Comparison of ENCODE assay signal across 8 mouse cellular contexts in the genomic region with DNA sequence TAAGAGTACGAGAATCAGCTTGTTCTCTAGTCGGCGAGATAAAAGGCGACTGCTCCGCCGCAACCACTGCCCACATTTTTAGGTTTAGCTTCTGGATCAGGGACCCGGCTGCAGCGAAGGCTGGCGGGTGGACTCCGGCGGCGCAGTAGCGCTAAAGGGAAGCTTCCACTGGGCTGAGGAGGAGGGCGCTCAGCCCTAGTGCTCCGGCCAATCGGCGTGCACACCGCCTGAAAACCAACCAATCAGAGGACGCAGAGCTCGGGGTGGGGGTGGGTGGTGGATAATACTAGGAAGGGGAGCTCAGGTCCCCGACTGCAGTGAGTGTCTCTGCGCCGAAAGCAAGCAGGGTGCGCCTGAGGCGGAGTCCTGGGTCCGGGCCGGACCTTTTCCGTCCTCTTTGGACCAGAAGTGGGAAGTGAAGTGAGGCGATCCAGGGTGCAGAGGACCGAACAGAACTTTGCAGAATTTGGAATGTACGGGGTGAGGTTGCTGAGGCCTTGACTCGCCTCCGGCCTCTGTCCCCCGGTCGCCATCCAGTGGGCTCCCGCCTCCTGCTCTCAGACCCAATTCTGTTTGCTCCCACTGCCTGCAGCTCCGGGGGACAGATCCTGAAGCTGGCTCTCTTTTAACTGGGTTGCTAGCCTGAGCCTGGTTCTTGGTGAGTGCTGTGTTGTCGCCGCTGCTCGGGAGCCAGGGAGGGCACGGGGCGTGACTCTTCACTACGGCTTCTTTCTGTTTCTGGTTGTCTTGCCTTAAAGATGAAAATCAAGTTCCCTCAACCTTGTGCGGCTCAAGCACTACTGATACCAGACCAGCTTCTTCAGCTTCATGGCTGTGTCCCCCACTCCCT. TPM values are rescaled to one million over a fixed set of nuclear protein-coding genes. Genes with fewer than 3 reads are reported as not detected.
A peak's percentile ranks its signal among the peaks of the same experiment; 100 is the strongest.
DNase-seq lines count a peak whose midpoint lies in the region; ATAC-seq lines count a peak whose summit lies in the region.

A gene (plus strand): TSS at position 311 of the 850 bp plus-strand sequence.

- peaks cover 12% of the 10 kb centered on the region for H3K4me1 ChIP-seq in hindbrain, embryonic 14.5 days (replicated peaks; ENCODE audit: control insufficient read depth, insufficient read depth, low read length)
- H3K4me1 ChIP-seq in megakaryocyte, embryonic 14.5 days = peaks cover 41% of the 10 kb centered on the region

- H3K9me3 ChIP-seq in hindbrain, embryonic 14.5 days (ENCODE audit: control insufficient read depth, low read length) = no peaks in the 10 kb centered on the region
- peaks cover 19% of the 10 kb centered on the region for H3K9me3 ChIP-seq in megakaryocyte, embryonic 14.5 days

- peaks cover 97% of the 10 kb centered on the region for H3K27me3 ChIP-seq in hindbrain, embryonic 14.5 days (ENCODE audit: control insufficient read depth, insufficient read depth, low read length)
- H3K27me3 ChIP-seq in megakaryocyte, embryonic 14.5 days (replicated peaks) = peaks cover 92% of the 10 kb centered on the region

- no peaks in the 10 kb centered on the region for H3K36me3 ChIP-seq in hindbrain, embryonic 14.5 days (replicated peaks; ENCODE audit: control insufficient read depth, insufficient read depth)
- H3K36me3 ChIP-seq in megakaryocyte, embryonic 14.5 days (replicated peaks; ENCODE audit: low read length) = no peaks in the 10 kb centered on the region

- peak; percentile 94 for ATAC-seq in hindbrain, embryonic 14.5 days (ENCODE audit: low FRiP score)

- H3K9ac ChIP-seq in hindbrain, embryonic 14.5 days = no peak within 1 kb of the TSS

- WGBS in hindbrain, embryonic 14.5 days = 1% methylated on average over 44 of the region's 44 CpGs

- peak within 1 kb of the TSS; percentile 30 for H3K4me3 ChIP-seq in hindbrain, embryonic 14.5 days (replicated peaks; ENCODE audit: low read length)
- peak within 1 kb of the TSS; percentile 83 for H3K4me3 ChIP-seq in megakaryocyte, embryonic 14.5 days (replicated peaks)

- peak within 1 kb of the TSS; percentile 54 for H3K4me2 ChIP-seq in hindbrain, embryonic 14.5 days (replicated peaks)

- no peak within 1 kb of the TSS for H3K27ac ChIP-seq in hindbrain, embryonic 14.5 days

- intact Hi-C loops in left cerebral cortex, postnatal 25 days (cut with DNase I) = loop anchor here (2.0 to 5.0 kb wide), 3 partner anchors 66 to 770 kb away; a partner anchor contains a TSS

- DNase-seq in adrenal gland, adult 18-20 months (ENCODE audit: low spot score in 2 of 2) = peak; percentile 59 to 60
- peak; percentile 73 to 79 for DNase-seq in cerebellum, postnatal 14 days
- DNase-seq in gastrocnemius, postnatal 10 days = peak; percentile 75
- DNase-seq in hindbrain, embryonic 14.5 days (ENCODE audit: low spot score) = peak; percentile 70
- DNase-seq in left cerebral cortex, postnatal 25 days (ENCODE audit: low spot score in 2 of 2) = peak; percentile 13 to 19
- DNase-seq in right cerebral cortex, postnatal 36 days (ENCODE audit: low spot score in 2 of 2) = peak; percentile 9 to 12
- DNase-seq in T-cell, adult 2 months (ENCODE audit: low spot score) = no peak

RNA-seq across cellular contexts. Expression of the gene that starts here (rescaled TPM):
- total RNA-seq in adrenal gland, adult 18-20 months (2021) = 1 to 10 TPM; 3.5 to 9.6 TPM
- total RNA-seq in gastrocnemius, postnatal 10 days (2021) = 1 to 10 TPM; 5.3 to 6.4 TPM
- polyA plus RNA-seq in hindbrain, embryonic 14.5 days (2014; fragmentation: Nextera tagmentation; extraction: Ambion mirVana) = not detected in 2 replicates
- total RNA-seq in left cerebral cortex, postnatal 25 days (2021) = 1 to 10 TPM; 1.1 to 1.5 TPM
- 0.11 TPM in 1 of 2 replicates, not detected in the other for polyA plus RNA-seq in megakaryocyte, embryonic 14.5 days (2012; ENCODE audit: insufficient read depth, low replicate concordance)

Comparison
In these comparisons a context has a peak if more than half of its experiments do, and no peak if none do; other contexts are left out.
1. Peak in DNase-seq, ATAC-seq, H3K4me3 ChIP-seq and H3K4me2 ChIP-seq in hindbrain, embryonic 14.5 days; RNA of the gene not detected or under 1 TPM.